Mouse (Mus musculus) mouse trophoblast stem cell (cell line): ENCODE data around the gene Hsf4.
"Not testable (repeated sequence)": the region's sequence is repeated elsewhere in the genome, so short reads cannot be mapped to it uniquely, and the experiment has no call there.

ENCODE experiments used
- in situ Hi-C, 2 experiments: fragments of 300-500 bp; cut with MseI, MboI; formaldehyde crosslinking; loops; 2 replicates in 1 of 2; 3 replicates in 1 of 2; pipeline ENCODE4 v1.15.1; 2025

Gene Hsf4

GRCm38 (mm10) chr8:105269461-105269947, at the start of gene Hsf4:
Gene Hsf4 (plus strand): TSS chr8:105269801.
- in situ Hi-C loops, result no loop called here

DNA sequence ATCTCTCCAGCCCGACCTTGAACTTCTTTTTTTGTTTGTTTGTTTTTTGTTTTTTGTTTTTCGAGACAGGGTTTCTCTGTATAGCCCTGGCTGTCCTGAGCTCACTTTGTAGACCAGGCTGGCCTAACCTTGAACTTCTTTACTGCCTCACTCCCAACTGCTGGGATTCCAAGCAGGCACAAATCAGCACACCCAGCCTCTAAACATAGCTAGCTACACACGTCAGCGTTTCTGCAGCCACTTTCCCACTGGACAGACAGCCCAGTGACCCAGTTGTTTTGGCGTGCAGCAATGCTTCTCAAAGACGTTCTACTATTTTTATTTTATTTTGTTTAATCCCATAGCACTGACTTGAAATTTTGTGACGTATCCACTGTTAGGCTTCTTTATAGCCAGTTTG, 45.8 kb upstream of the Hsf4 start:
- in situ Hi-C loops, result loop anchor here in 1 of 2 experiments (10.0 kb wide), 1 partner anchor 99 kb away; no protein-coding TSS in a partner anchor

DNA sequence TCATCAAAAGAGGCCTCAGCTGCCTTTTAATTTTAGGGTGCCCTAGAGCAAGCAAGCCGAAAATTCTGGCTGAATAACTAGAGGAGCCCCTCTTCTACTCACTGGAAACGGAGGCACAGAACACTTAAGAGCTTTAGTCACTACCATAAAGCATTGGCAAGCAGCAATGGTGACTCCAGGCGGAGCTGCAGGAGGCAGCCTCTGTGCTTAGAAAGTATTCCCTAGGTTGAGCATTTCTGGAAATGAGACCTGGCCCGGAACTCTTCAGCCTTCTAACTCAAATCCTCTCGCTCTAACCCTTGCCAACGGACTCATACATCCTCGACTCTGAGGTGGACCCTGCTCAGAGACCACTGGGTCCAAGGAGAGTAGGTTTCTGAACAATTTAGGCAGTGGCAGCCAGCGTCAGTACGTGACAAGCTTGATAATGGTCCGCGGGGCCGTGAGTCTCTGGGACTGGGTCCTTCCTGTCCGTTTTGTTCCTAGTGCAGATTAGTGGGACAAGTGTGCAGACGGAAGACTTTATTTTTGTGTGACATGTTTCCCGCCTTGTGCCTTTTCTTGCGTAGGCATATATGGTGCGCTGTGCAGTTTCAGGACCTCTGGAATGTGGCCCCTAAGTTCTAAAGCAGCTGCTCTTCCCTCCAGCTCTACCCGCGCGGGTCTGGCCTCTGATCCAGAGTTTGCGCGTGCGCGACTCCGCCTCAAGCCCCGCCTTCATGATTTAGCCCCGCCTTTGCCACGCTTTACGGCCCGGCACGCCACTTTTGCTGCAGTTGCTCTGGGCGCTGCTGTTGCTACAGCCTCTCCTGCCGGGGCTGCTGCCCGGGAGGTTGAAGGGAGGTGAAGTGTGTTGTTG, 45.0 kb upstream of the Hsf4 start, which contains the start of gene D230025D16Rik:
Gene D230025D16Rik, plus strand, starts transcription at position 733 of the 859 bp plus-strand sequence.
- in situ Hi-C loops, result loop anchor here in 1 of 2 experiments (10.0 kb wide), 1 partner anchor 100 kb away; no protein-coding TSS in a partner anchor

DNA sequence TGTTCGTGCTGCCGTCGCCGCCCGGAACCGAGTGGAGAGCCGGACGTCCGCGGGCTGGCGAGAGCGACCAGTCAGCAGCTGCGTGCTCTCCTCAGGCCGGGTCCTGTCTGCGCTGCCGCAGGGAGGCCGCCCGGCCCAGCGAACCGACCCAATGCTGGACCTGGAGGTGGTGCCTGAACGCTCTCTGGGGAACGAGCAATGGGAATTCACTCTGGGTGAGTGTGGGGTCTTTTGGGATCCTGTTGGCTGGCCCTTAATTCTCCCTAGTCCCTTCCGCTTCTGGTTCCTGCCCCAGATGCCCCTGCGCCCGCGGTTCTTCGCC, 44.4 kb upstream of the Hsf4 start:
- in situ Hi-C loops, result loop anchor here in 1 of 2 experiments (10.0 kb wide), 1 partner anchor 100 kb away; no protein-coding TSS in a partner anchor

- in situ Hi-C loops, result loop anchor here in 1 of 2 experiments (10.0 kb wide), 1 partner anchor 101 kb away; no protein-coding TSS in a partner anchor
Measured at GRCm38 (mm10) chr8:105225917-105226316, 43.7 kb upstream of the Hsf4 start.

DNA sequence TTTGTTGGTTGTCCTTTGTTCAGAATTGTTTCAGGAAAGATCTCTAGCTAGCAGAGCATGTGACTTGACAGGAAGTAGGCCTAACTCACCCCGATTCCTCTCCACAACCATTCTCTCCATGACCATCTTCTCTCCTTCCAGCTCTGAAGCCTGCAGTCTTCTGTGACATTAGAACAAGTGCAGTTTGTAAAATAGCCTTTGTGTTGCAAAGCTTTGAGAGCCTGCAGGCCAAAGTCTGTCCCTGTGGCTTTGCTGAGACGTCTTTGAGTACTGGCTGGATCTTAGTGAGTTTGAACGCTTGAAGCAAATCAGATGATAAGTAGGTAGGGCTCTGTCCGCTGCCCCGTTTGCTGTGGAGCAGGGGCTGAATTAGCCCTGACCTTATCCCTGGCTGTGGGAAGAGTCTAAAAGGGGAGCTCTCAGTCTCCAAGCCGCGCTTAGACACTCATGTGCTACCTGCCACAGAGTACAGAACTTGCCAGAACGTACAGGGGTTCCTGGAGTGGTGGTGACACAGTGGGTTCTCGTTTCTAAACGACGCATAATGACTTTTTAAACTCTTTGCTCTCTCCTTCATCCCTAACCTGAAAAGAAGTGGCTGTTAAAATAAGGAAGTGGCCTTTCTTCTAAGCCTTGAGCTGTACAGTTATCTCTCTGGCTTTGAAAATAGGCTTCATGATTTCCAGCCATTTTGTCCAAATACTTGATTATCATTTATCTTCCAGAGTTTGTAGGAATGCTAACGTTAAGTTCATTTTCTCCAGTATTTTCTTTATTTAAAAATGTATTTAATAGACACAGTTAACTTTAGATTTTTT, 37.9 kb upstream of the Hsf4 start:
- in situ Hi-C loops, result no loop called here

- in situ Hi-C loops, result not testable (repeated sequence)
Measured at GRCm38 (mm10) chr8:105232321-105232693, 37.3 kb upstream of the Hsf4 start.

- in situ Hi-C loops, result no loop called here
Measured at GRCm38 (mm10) chr8:105233126-105233935, 36.3 kb upstream of the Hsf4 start.

GRCm38 (mm10) chr8:105235206-105235605, 34.4 kb upstream of the Hsf4 start:
- in situ Hi-C loops, result no loop called here

- in situ Hi-C loops, result no loop called here
Measured at GRCm38 (mm10) chr8:105237442-105238142, 32.0 kb upstream of the Hsf4 start.

- in situ Hi-C loops, result no loop called here
Measured at GRCm38 (mm10) chr8:105241016-105241415, 28.6 kb upstream of the Hsf4 start.

DNA sequence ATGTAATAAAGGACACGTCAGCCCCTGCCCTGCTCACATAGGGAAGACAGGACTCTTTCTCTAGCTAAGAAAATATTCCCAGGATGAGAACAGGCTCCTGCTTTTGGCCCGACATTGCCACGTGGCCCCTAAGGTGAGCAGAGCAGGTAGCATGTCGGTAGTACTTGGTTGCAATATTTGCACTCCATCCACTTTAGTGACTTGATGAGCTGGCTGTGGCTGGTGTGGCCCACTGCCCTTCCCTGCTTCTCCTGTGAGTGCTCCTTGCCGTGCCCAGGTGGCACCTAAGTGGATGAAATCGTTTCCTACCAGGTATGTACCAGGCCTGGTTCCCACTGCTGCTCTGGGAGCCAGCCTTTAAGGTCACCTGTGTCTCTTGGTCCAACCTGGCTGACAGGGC, 17.6 kb upstream of the Hsf4 start:
- in situ Hi-C loops, result no loop called here

GRCm38 (mm10) chr8:105252680-105253537, 16.7 kb upstream of the Hsf4 start:
- in situ Hi-C loops, result no loop called here

DNA sequence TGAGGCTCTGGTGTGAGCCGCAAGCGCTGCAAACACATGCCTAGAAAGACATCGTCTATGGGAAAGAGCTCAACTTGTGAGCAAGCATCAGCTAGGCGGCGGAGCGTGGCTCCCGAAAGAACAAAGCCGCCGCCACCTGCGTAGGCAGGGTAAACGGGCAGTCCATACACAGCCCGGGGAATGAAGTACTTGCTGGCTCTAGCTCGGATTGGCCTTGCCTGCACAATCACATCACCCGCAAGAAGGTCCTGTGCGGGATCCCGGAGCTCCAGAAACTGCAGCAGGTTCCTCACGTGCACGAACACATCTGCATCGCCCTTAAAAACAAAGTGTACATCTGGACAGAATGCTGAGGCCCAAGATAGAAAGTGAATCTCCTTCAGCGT, 15.8 kb upstream of the Hsf4 start:
- in situ Hi-C loops, result no loop called here

DNA sequence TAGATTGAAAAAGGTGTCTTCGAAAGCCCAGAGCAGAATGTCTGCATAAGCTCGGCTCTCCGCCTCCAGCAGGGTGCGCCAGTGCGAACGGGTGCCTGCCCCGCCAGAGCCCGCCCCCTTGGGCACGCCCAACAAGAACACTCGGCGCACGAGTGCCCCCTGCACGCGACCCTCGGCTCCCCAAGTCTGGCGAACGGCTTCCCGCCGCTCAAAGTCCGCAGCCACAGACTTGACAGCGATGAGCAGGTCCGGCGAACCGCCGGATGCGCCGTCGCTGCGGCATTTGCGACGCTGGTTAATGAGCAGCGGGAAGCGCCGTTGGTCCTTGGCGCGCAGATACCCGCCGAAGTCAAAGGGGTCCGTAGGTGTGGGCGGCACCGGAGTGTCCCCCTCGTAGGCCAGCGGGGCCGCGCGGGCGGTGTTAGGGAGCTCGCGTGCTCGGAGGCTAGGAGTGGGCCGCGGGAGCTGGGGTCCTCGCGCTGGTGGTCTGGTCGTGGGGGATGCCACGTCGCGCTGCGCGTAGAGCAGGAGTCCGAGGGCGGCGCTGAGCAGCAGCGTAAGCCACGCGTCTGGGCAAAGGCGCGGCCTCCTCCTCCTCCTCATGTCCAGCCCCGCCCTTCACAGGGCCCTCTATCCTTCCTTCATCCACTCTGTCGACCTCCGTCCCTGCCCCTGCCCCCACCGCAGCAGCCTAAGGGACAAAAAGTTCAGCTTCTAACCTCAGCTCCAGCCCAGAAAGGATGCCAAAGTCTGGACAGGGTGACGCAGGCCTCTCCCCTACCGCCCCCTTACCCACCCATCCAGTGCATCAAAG, 15.2 kb upstream of the Hsf4 start:
- in situ Hi-C loops, result no loop called here

GRCm38 (mm10) chr8:105254966-105255350, 14.6 kb upstream of the Hsf4 start, which contains the start of gene B3gnt9:
Gene B3gnt9 (minus strand): TSS chr8:105255153.
- in situ Hi-C loops, result no loop called here

DNA sequence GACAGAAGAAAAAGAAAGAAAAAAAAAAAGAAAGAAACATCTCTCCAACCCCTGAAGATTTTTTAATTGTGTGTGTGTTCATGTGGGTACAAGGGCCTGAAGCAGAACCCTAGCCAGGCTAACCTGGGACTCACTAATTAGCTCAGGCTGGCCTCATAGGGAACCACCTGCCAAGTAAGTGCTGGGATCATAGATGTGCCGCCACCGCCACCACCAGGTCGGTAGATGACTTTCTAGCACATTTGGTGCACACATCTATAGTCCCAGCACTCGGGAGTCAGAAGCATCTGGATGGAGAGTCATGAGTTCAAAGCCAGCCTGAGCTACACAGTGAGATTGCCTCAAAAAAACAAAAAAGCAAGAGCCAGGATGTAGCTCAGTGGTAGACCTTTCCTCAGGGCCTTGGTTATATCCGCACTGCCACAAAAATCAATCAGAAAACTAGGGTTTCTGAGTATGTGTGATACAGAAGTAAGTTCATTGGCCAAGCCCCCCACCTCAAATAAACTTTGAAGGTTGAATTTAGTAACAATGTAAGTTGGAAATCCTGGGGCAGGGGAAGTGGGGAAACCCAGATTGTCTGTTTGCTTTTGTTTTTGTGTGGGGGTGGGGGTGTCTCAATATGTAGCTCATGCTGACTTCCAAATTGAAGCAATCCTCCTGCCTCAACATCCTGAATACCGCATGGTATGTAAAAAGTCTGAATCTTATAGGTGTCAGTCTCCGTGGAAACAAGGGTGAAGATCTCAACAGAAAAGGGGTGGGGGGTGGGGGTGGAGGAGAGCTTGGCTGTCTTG, 12.1 kb upstream of the Hsf4 start:
- in situ Hi-C loops, result no loop called here
